Mouse (Mus musculus) heart, adult 2 months (tissue): ENCODE data around the gene Bean1.

Source experiments
- CTCF ChIP-seq: fragments of 200-600 bp; IDR thresholded peaks from 2 replicates; pipeline ENCODE4 v1.8.1; 2022; ENCODE audit warnings: antibody characterized with exemption, mild to moderate bottlenecking, moderate library complexity
- EP300 ChIP-seq: fragments of 200-500 bp; IDR thresholded peaks from 2 replicates; pipeline ENCODE4 v1.6.1; 2011; ENCODE audit warnings: low read depth, low read length, control low read depth; ENCODE audit not compliant: insufficient read depth
- POLR2A ChIP-seq: fragments of 200-500 bp; IDR thresholded peaks from 2 replicates; pipeline ENCODE4 v1.6.1; 2011; ENCODE audit warnings: mild to moderate bottlenecking, low read depth, low read length, control low read depth; ENCODE audit not compliant: insufficient read depth

DNA sequence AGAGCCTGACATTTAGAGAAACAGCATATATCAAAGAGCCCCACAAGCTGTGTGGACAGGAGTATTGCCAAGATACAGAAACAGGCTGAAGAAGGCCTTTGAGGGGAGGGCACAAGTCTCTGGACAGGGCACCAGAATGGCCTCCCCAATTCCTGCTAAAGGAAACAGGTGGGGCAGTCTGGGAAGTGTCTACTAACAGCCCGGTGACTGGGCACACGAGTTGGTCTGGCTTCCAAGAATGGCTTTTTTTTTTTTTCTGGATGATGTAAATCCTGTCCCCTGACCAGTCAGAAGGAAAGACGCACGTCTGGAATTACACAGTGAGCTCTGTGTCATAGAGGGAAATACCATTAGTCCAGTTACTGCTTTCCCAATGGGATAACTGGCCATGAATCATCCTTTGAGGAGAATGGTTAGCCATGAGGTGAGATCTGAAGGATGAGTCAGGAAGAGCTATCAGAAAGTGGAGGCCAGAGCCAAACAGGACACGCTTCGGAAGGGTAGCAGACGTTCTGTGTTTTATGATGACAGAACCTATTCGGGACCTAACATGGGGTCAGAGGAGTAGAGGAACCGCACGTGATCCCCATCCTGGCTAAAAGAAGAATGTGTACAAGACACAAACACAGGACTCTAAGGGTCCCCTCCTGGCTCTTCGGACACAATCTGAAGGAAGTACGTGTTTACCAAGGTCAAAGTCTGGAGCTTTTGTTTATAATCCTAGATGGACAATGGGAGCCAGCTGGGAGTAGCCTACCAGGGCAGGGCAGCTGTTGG is 48.4 kb upstream of the Bean1 start:
- no peak for TF ChIP-seq CTCF
- TF ChIP-seq EP300, result no peak
- TF ChIP-seq POLR2A, result no peak
